Mouse (Mus musculus) limb, embryonic 11.5 days (tissue): ENCODE data around the gene Ccdc90b. TPM values are rescaled to one million over a fixed set of nuclear protein-coding genes. Genes with fewer than 3 reads are reported as not detected.

ENCODE experiments used
- ATAC-seq: fragments of 200-750 bp; cut with Nextera tagmentation; 2 replicates; pipeline ENCODE4 v1.8.0; 2017; ENCODE audit warnings: low read depth; ENCODE audit not compliant: insufficient number of reproducible peaks, low FRiP score, low TSS enrichment
- DNase-seq: peaks from one replicate; pipeline ENCODE4 v3.0.0-alpha.2; 2015; ENCODE audit warnings: low spot score
- H3K27ac ChIP-seq: fragments of 300-500 bp; sonication (generic); replicated peaks from 2 replicates; pipeline ENCODE4 v1.5.1; 2014; ENCODE audit warnings: low read depth, mild to moderate bottlenecking, low read length
- H3K27me3 ChIP-seq: fragments of 300-500 bp; sonication (generic); 2 replicates; pipeline ENCODE4 v1.6.1; 2014; ENCODE audit warnings: mild to moderate bottlenecking, low read length, mixed read lengths; ENCODE audit not compliant: control insufficient read depth, insufficient read depth
- H3K36me3 ChIP-seq: fragments of 300-500 bp; sonication (generic); 2 replicates; pipeline ENCODE4 v1.6.1; 2014; ENCODE audit warnings: mild to moderate bottlenecking, low read length, moderate library complexity, mixed read lengths; ENCODE audit not compliant: control insufficient read depth, insufficient read depth
- H3K4me1 ChIP-seq: fragments of 300-500 bp; sonication (generic); 2 replicates; pipeline ENCODE4 v1.6.1; 2014; ENCODE audit warnings: low read length, mixed read lengths; ENCODE audit not compliant: control insufficient read depth, insufficient read depth
- H3K4me2 ChIP-seq: fragments of 300-500 bp; sonication (generic); 2 replicates; pipeline ENCODE4 v1.6.1; 2014; ENCODE audit warnings: low read depth, mild to moderate bottlenecking, moderate library complexity; ENCODE audit not compliant: severe bottlenecking
- H3K4me3 ChIP-seq: fragments of 300-500 bp; sonication (generic); 2 replicates; pipeline ENCODE4 v1.5.1; 2014; ENCODE audit warnings: low read depth, low read length
- H3K9ac ChIP-seq: fragments of 300-500 bp; sonication (generic); 2 replicates; pipeline ENCODE4 v1.6.1; 2014; ENCODE audit warnings: mild to moderate bottlenecking, low read length
- H3K9me3 ChIP-seq: fragments of 300-500 bp; sonication (generic); 2 replicates; pipeline ENCODE4 v1.6.1; 2016; ENCODE audit warnings: low read length; ENCODE audit not compliant: control insufficient read depth
- WGBS: fragments of 180-500 bp; shearing (Covaris S2); extraction: QIAGEN DNeasy Blood & Tissue Kit; methylation state at CpG from one replicate; pipeline ENCODE4 v1.1.7; 2014; 5-methylcytosine and 5-hydroxymethylcytosine counted together
- polyA plus RNA-seq: library from polyadenylated mRNA; unstranded; fragments of >200 nt; fragmentation: Nextera tagmentation; extraction: Ambion mirVana; gene quantifications from 2 replicates; pipeline ENCODE4 v1.2.1, GENCODE M21; 2014

Gene Ccdc90b
- polyA plus RNA-seq, 1 experiment from 2014 or later: 53.3 TPM

DNA sequence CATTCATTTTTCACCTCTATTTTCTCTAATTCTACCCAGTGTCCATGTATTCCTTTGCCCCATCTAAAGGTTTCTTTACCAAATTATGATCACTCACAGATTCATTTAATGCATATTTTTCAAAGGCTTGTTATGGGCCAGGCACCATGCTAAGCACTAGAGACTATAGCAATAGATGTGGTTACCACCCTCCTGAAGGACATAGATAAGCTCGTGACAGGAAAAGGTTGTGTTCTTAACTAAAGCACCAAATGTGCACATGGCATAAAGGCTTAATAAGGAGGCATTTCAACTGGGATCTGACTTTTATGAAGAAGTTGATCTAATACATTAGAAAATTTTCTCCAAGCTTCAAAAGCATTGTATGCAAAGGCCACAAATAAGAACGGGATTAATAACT, 2.2 kb upstream of the Ccdc90b start:
- Histone ChIP-seq H3K4me2 (no peak overlapping the region), H3K9ac (no peak overlapping the region), H3K27me3 (no peaks in the 10 kb centered on the region), H3K4me1 (no peaks in the 10 kb centered on the region), H3K27ac (no peak overlapping the region), H3K4me3 (no peak overlapping the region), H3K36me3 (no peaks in the 10 kb centered on the region), H3K9me3 (no peaks in the 10 kb centered on the region)
- 93% methylated on average over 2 of the region's 2 CpGs for WGBS
- DNase-seq (no peak), ATAC-seq (no peak)

GRCm38 (mm10) chr7:92566775-92567174, 5.8 kb downstream of the Ccdc90b start:
- Histone ChIP-seq H3K9me3 (no peaks in the 10 kb centered on the region), H3K27ac (no peak overlapping the region), H3K4me2 (no peak overlapping the region), H3K9ac (no peak overlapping the region), H3K36me3 (no peaks in the 10 kb centered on the region), H3K4me1 (no peaks in the 10 kb centered on the region), H3K4me3 (no peak overlapping the region), H3K27me3 (no peaks in the 10 kb centered on the region)
- DNase-seq (no peak), ATAC-seq (no peak)
- WGBS: 79% methylated on average over 1 of the region's 1 CpGs

DNA sequence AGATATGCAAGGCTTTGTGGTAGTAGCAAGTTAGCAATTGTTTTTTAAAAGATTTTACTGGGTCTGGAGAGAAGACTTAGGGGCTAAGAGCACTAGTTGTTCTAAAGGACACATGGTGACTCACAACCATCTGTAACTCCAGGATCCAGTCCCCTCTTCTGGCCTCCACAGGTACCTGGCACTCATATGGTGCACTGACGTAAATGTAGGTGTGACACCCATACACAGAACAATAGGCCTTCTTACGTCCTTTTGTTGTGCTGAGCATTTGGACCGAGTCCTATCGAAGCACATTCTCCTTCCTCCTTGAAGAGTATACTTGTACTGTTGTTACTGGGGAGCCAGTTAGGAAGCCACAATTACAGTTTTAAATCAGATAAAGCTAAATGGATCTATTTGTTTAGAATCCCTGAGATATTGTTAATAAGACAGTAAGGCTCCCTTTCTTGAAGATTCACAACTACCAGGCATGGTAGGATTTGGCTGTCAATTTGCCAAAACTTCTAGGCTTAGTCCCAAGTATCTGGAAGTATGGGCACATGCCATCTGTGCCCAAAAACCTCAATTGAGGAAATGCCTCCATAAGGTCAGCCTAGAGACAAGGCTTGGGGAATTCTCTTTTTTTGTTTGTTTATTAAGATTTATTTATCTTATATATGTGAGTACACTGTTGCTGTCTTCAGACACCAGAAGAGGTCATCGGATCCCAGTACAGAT, 19.7 kb downstream of the Ccdc90b start:
- H3K4me3 ChIP-seq: no peak overlapping the region
- no peaks in the 10 kb centered on the region for H3K27me3 ChIP-seq
- DNase-seq (no peak), ATAC-seq (no peak)
- H3K4me2 ChIP-seq: no peak overlapping the region
- 0 out of 2 replicates have a peak, but pooled peaks cover 4% of the 10 kb centered on the region for H3K36me3 ChIP-seq
- 95% methylated on average over 5 of the region's 5 CpGs for WGBS
- no peak overlapping the region for H3K9ac ChIP-seq
- no peaks in the 10 kb centered on the region for H3K4me1 ChIP-seq
- H3K27ac ChIP-seq: no peak overlapping the region
- no peaks in the 10 kb centered on the region for H3K9me3 ChIP-seq

DNA sequence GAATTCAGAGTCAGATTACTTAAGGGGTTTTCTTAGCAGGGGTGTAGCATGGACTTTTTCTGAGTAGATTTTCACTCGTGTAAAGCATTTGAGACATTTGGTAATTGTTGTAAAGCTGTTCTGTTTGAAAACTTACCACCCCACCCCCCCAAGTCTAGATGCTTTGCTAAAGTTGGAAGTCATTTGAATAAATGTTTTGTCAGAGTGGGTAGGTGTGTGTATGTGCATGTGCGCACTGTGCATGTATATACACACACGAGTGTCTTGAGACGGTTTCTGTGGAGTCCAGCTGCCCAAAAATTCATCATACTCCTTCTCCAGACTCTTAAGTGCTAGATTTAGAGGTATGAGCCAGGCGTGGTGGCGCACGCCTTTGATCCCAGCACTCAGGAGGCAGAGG, 22.6 kb downstream of the Ccdc90b start:
- Histone ChIP-seq H3K27ac (no peak overlapping the region), H3K36me3 (0 out of 2 replicates have a peak, but pooled peaks cover 4% of the 10 kb centered on the region), H3K4me3 (no peak overlapping the region), H3K9me3 (no peaks in the 10 kb centered on the region), H3K9ac (no peak overlapping the region), H3K4me1 (no peaks in the 10 kb centered on the region), H3K4me2 (no peak overlapping the region), H3K27me3 (no peaks in the 10 kb centered on the region)
- DNase-seq: no peak
- WGBS: 91% methylated on average over 7 of the region's 7 CpGs
- no peak for ATAC-seq

DNA sequence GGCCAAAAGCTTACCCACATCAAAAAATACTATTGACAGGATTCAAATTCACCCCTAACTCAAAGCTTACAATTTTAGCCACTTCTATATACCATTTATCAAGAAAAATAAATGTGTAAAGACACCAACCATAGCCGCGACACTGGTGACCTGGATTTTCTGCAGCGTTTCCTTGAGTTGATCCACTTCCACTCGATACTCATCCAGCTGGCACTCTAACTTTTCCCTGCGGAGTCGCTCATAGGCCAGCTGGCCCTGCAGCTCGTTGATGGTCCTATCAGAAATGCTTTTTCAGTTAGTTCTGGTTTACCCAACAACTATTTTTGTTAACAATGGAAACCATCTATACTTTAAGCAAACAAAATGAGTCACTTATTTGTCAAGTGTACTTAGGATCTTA, 29.0 kb downstream of the Ccdc90b start:
- Histone ChIP-seq H3K9me3 (no peaks in the 10 kb centered on the region), H3K9ac (no peak overlapping the region), H3K27ac (no peak overlapping the region), H3K4me2 (no peak overlapping the region), H3K4me1 (no peaks in the 10 kb centered on the region), H3K36me3 (no peaks in the 10 kb centered on the region), H3K4me3 (no peak overlapping the region), H3K27me3 (no peaks in the 10 kb centered on the region)
- DNase-seq: no peak
- WGBS: 88% methylated on average over 7 of the region's 7 CpGs
- no peak for ATAC-seq

GRCm38 (mm10) chr7:92590842-92591241, 29.9 kb downstream of the Ccdc90b start:
- Histone ChIP-seq H3K4me2 (no peak overlapping the region), H3K9ac (no peak overlapping the region), H3K9me3 (no peaks in the 10 kb centered on the region), H3K27me3 (no peaks in the 10 kb centered on the region), H3K27ac (no peak overlapping the region), H3K36me3 (no peaks in the 10 kb centered on the region), H3K4me3 (no peak overlapping the region), H3K4me1 (no peaks in the 10 kb centered on the region)
- ATAC-seq (no peak), DNase-seq (no peak)
- 84% methylated on average over 2 of the region's 2 CpGs for WGBS

- DNase-seq (no peak), ATAC-seq (no peak)
- no peak overlapping the region for H3K4me3 ChIP-seq
- WGBS: 90% methylated on average over 7 of the region's 7 CpGs
- no peaks in the 10 kb centered on the region for H3K4me1 ChIP-seq
- H3K9me3 ChIP-seq: no peaks in the 10 kb centered on the region
- no peak overlapping the region for H3K4me2 ChIP-seq
- H3K36me3 ChIP-seq: no peaks in the 10 kb centered on the region
- H3K27me3 ChIP-seq: no peaks in the 10 kb centered on the region
- H3K27ac ChIP-seq: no peak overlapping the region
- H3K9ac ChIP-seq: no peak overlapping the region
Observed at GRCm38 (mm10) chr7:92604961-92605360, 44.0 kb downstream of the Ccdc90b start.

- H3K27me3 ChIP-seq: no peaks in the 10 kb centered on the region
- no peak overlapping the region for H3K27ac ChIP-seq
- 0 out of 2 replicates have a peak, but pooled peaks cover 3% of the 10 kb centered on the region for H3K4me1 ChIP-seq
- H3K36me3 ChIP-seq: no peaks in the 10 kb centered on the region
- 54% methylated on average over 7 of the region's 7 CpGs for WGBS
- no peak for DNase-seq
- H3K9me3 ChIP-seq: no peaks in the 10 kb centered on the region
- no peak overlapping the region for H3K9ac ChIP-seq
- H3K4me3 ChIP-seq: no peak overlapping the region
- ATAC-seq: no peak
- H3K4me2 ChIP-seq: no peak overlapping the region
Observed at GRCm38 (mm10) chr7:92610830-92611229, 49.9 kb downstream of the Ccdc90b start.

DNA sequence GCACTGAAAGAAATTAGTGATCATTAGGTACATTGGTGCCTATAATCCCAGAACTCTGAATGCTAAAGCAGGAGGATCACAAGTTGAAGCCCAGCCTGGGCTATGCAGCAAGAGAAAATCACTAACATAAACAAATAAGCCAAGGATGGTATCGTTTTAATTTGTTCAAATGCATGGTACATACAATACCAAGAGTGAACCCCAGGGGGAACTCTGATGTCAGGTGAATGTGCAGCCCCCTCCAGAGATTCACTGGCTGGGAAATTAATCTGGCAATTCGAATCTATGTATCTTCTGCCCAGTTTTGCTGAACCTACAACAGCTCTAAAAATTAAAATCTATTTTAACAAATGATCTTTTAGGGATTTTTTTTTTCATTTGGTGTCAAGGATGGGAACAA, 63.5 kb downstream of the Ccdc90b start:
- no peaks in the 10 kb centered on the region for H3K36me3 ChIP-seq
- WGBS: 63% methylated on average over 2 of the region's 2 CpGs
- DNase-seq (no peak), ATAC-seq (no peak)
- H3K4me2 ChIP-seq: no peak overlapping the region
- H3K4me3 ChIP-seq: no peak overlapping the region
- H3K4me1 ChIP-seq: no peaks in the 10 kb centered on the region
- H3K27me3 ChIP-seq: no peaks in the 10 kb centered on the region
- H3K9ac ChIP-seq: no peak overlapping the region
- no peaks in the 10 kb centered on the region for H3K9me3 ChIP-seq
- no peak overlapping the region for H3K27ac ChIP-seq
